Mouse (Mus musculus): Measurements from ENCODE around the gene Gfod2. TPM values are rescaled to one million over a fixed set of nuclear protein-coding genes. Genes with fewer than 3 reads are reported as not detected.
A peak's percentile ranks its signal among the peaks of the same experiment; 100 is the strongest.

The Gfod2 gene
- polyA plus RNA-seq, 1 experiment, result 5.6 TPM

- 90% methylated on average over 12 of the region's 12 CpGs for WGBS
- no peak for DNase-seq (ENCODE audit: low read depth, low spot score)
Measured at GRCm38 (mm10) chr8:105706426-105706825, 52.0 kb downstream of the Gfod2 start.

GRCm38 (mm10) chr8:105704955-105705354 lies 53.5 kb downstream of the Gfod2 start:
- no peak for DNase-seq (ENCODE audit: low read depth, low spot score)
- WGBS, result 89% methylated on average over 6 of the region's 6 CpGs

GRCm38 (mm10) chr8:105704146-105704812 lies 54.2 kb downstream of the Gfod2 start:
- DNase-seq (ENCODE audit: low read depth, low spot score), result no peak
- WGBS, result 94% methylated on average over 34 of the region's 34 CpGs

GRCm38 (mm10) chr8:105702731-105703415 lies 55.6 kb downstream of the Gfod2 start:
- WGBS, result 95% methylated on average over 24 of the region's 24 CpGs
- no peak for DNase-seq (ENCODE audit: low read depth, low spot score)

GRCm38 (mm10) chr8:105702001-105702401 lies 56.5 kb downstream of the Gfod2 start:
- 64% methylated on average over 18 of the region's 18 CpGs for WGBS

GRCm38 (mm10) chr8:105700966-105701824 lies 57.3 kb downstream of the Gfod2 start, which contains the start of the genes Acd and Pard6a:
Acd (minus strand) TSS chr8:105701102.
Pard6a (plus strand) TSS chr8:105701148.
- peak; percentile 76 for DNase-seq (ENCODE audit: low read depth, low spot score)
- under 1% methylated on average over 60 of the region's 60 CpGs for WGBS

More at GRCm38 (mm10) chr8:105702001-105702401, 56.5 kb downstream of the Gfod2 start:
- DNase-seq (ENCODE audit: low read depth, low spot score), result no peak

- under 1% methylated on average over 21 of the region's 21 CpGs for WGBS
- no peak for DNase-seq (ENCODE audit: low read depth, low spot score)
Measured at GRCm38 (mm10) chr8:105700566-105700965, 57.9 kb downstream of the Gfod2 start.

GRCm38 (mm10) chr8:105699488-105700215 lies 58.8 kb downstream of the Gfod2 start:
- DNase-seq (ENCODE audit: low read depth, low spot score), result no peak
- 89% methylated on average over 11 of the region's 11 CpGs for WGBS

- no peak for DNase-seq (ENCODE audit: low read depth, low spot score)
- 93% methylated on average over 5 of the region's 5 CpGs for WGBS
Measured at GRCm38 (mm10) chr8:105698734-105699133, 59.7 kb downstream of the Gfod2 start.

- DNase-seq (ENCODE audit: low read depth, low spot score), result no peak
- WGBS, result 92% methylated on average over 17 of the region's 17 CpGs
Measured at GRCm38 (mm10) chr8:105697196-105697780, 61.2 kb downstream of the Gfod2 start.

- WGBS, result 83% methylated on average over 30 of the region's 30 CpGs
- no peak for DNase-seq (ENCODE audit: low read depth, low spot score)
Measured at GRCm38 (mm10) chr8:105695080-105695780, 63.2 kb downstream of the Gfod2 start.

- no peak for DNase-seq (ENCODE audit: low read depth, low spot score)
- WGBS, result 20% methylated on average over 40 of the region's 40 CpGs
Measured at GRCm38 (mm10) chr8:105694051-105694799, 64.2 kb downstream of the Gfod2 start.

- no peak for DNase-seq (ENCODE audit: low read depth, low spot score)
Measured at GRCm38 (mm10) chr8:105693648-105694047, 64.8 kb downstream of the Gfod2 start.

GRCm38 (mm10) chr8:105692449-105693182 lies 65.8 kb downstream of the Gfod2 start:
- WGBS, result 85% methylated on average over 11 of the region's 11 CpGs
- no peak for DNase-seq (ENCODE audit: low read depth, low spot score)

More at GRCm38 (mm10) chr8:105693648-105694047, 64.8 kb downstream of the Gfod2 start:
- WGBS, result 4% methylated on average over 29 of the region's 30 CpGs

GRCm38 (mm10) chr8:105690978-105691377 lies 67.5 kb downstream of the Gfod2 start:
- WGBS, result 82% methylated on average over 14 of the region's 14 CpGs
- no peak for DNase-seq (ENCODE audit: low read depth, low spot score)

GRCm38 (mm10) chr8:105689983-105690360 lies 68.5 kb downstream of the Gfod2 start:
- 89% methylated on average over 9 of the region's 9 CpGs for WGBS

More at GRCm38 (mm10) chr8:105689983-105690360, 68.5 kb downstream of the Gfod2 start:
- no peak for DNase-seq (ENCODE audit: low read depth, low spot score)
